Mouse (Mus musculus) ES-E14 (cell line): ENCODE data around the gene Wdr18.

ENCODE experiments used
- HCFC1 ChIP-seq: IDR thresholded peaks from 2 replicates; pipeline ENCODE4 v1.6.1; 2012; ENCODE audit warnings: low read length, inconsistent platforms, borderline replicate concordance; ENCODE audit not compliant: insufficient read depth
- ZC3H11A ChIP-seq: IDR thresholded peaks from 2 replicates; pipeline ENCODE4 v1.6.1; 2012; ENCODE audit warnings: low read depth, mild to moderate bottlenecking, inconsistent platforms, low read length, borderline replicate concordance
- ZNF384 ChIP-seq: IDR thresholded peaks from 2 replicates; pipeline ENCODE4 v1.6.1; 2012; ENCODE audit warnings: low read depth, low read length, inconsistent platforms

GRCm38 (mm10) chr10:79932736-79933135, 27.2 kb upstream of the Wdr18 start:
- TF ChIP-seq HCFC1, result no peak
- TF ChIP-seq ZC3H11A, result no peak
- TF ChIP-seq ZNF384, result no peak
